Comparison of ENCODE assay signal across 12 mouse cellular contexts in the genomic region with DNA sequence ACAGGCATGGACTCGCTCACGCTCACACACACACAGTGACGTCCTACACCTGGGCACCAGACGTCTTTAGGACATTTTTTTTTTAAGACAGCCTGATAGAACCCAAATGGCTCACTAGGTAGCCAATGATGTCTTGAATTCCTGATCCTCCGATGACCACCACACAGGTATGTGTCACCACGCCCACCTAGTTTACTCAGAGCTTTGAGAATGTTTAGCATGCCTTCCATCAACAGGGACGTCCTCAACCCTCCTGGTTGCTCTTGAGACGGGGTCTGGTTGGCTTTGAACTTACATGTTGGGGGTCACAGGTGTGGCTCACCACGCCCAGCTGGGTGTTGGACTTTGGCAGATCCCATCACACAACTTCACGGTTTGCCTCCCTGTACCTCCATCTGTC. TPM values are rescaled to one million over a fixed set of nuclear protein-coding genes. Genes with fewer than 3 reads are reported as not detected.
DNase-seq lines count a peak whose midpoint lies in the region; ATAC-seq and TF ChIP-seq lines count a peak whose summit lies in the region.
"Had no signal": no experiment of that assay in that cellular context is flagged by ENCODE, and none has a peak within 500 bp of the region (broad histone marks: within the 10 kb centered on the region; RNA-seq: fewer than 3 reads in every experiment).

No protein-coding gene starts in this region.

- no peak for ATAC-seq in forebrain, embryonic 15.5 days (replicated peaks)
- ATAC-seq in hindbrain, embryonic 15.5 days (ENCODE audit: low FRiP score, low read depth), result no peak
- no peak for ATAC-seq in midbrain, postnatal 0 days (ENCODE audit: low FRiP score)
- ATAC-seq in midbrain, embryonic 16.5 days, result no peak
- no peak for ATAC-seq in stomach, embryonic 15.5 days (ENCODE audit: insufficient read depth, low FRiP score, low read depth)

- TF ChIP-seq CTCF in midbrain, postnatal 0 days (IDR thresholded peaks at IDR 0.05), result no peak

- peaks cover 80% of the 10 kb centered on the region for H3K27me3 ChIP-seq in forebrain, embryonic 10.5 days (ENCODE audit: poor library complexity, severe bottlenecking)
- H3K27me3 ChIP-seq in forebrain, embryonic 15.5 days, result no peaks in the 10 kb centered on the region
- H3K27me3 ChIP-seq in hindbrain, embryonic 15.5 days, result 0 out of 2 replicates have a peak, but pooled peaks cover 3% of the 10 kb centered on the region
- H3K27me3 ChIP-seq in hindbrain, embryonic 10.5 days (ENCODE audit: insufficient read depth, poor library complexity, severe bottlenecking), result peaks cover 66% of the 10 kb centered on the region
- no peaks in the 10 kb centered on the region for H3K27me3 ChIP-seq in midbrain, postnatal 0 days (ENCODE audit: insufficient read depth, low read length)
- no peaks in the 10 kb centered on the region for H3K27me3 ChIP-seq in midbrain, embryonic 16.5 days (ENCODE audit: control insufficient read depth, insufficient read depth, low read depth, low read length)
- no peaks in the 10 kb centered on the region for H3K27me3 ChIP-seq in stomach, embryonic 15.5 days (replicated peaks)

- H3K4me3 ChIP-seq in forebrain, embryonic 10.5 days, result peak overlapping the region; percentile 57; the same call in 1 of the 2 replicates
- H3K4me3 ChIP-seq in forebrain, embryonic 15.5 days, result no peak overlapping the region
- no peak overlapping the region for H3K4me3 ChIP-seq in hindbrain, embryonic 15.5 days
- no peak overlapping the region for H3K4me3 ChIP-seq in hindbrain, embryonic 10.5 days
- H3K4me3 ChIP-seq in midbrain, postnatal 0 days (ENCODE audit: low read depth, low read length), result no peak overlapping the region
- H3K4me3 ChIP-seq in midbrain, embryonic 16.5 days (ENCODE audit: low read depth, low read length), result no peak overlapping the region
- peak overlapping the region; percentile 53 for H3K4me3 ChIP-seq in stomach, embryonic 15.5 days (replicated peaks)

- no peak overlapping the region for H3K9ac ChIP-seq in forebrain, embryonic 15.5 days (replicated peaks)
- H3K9ac ChIP-seq in hindbrain, embryonic 15.5 days, result no peak overlapping the region
- H3K9ac ChIP-seq in midbrain, postnatal 0 days (replicated peaks; ENCODE audit: low read length, poor library complexity, severe bottlenecking), result no peak overlapping the region
- H3K9ac ChIP-seq in midbrain, embryonic 16.5 days (ENCODE audit: low read depth, low read length), result no peak overlapping the region
- H3K9ac ChIP-seq in stomach, embryonic 15.5 days, result no peak overlapping the region

- H3K9me3 ChIP-seq in forebrain, embryonic 10.5 days, result no peaks in the 10 kb centered on the region
- H3K9me3 ChIP-seq in forebrain, embryonic 15.5 days, result no peaks in the 10 kb centered on the region
- no peaks in the 10 kb centered on the region for H3K9me3 ChIP-seq in hindbrain, embryonic 15.5 days
- H3K9me3 ChIP-seq in hindbrain, embryonic 10.5 days, result no peaks in the 10 kb centered on the region
- no peaks in the 10 kb centered on the region for H3K9me3 ChIP-seq in midbrain, postnatal 0 days (ENCODE audit: low read length)
- H3K9me3 ChIP-seq in midbrain, embryonic 16.5 days (replicated peaks; ENCODE audit: control insufficient read depth, low read length, poor library complexity, severe bottlenecking), result no peaks in the 10 kb centered on the region
- H3K9me3 ChIP-seq in stomach, embryonic 15.5 days, result no peaks in the 10 kb centered on the region
- H3K9me3 ChIP-seq: midbrain, embryonic 10.5 days had no signal

- H3K4me2 ChIP-seq in forebrain, embryonic 15.5 days (replicated peaks), result no peak overlapping the region
- peak overlapping the region; percentile 95; the same call in 1 of the 2 replicates for H3K4me2 ChIP-seq in hindbrain, embryonic 15.5 days
- peak overlapping the region; percentile 87; the same call in 1 of the 2 replicates for H3K4me2 ChIP-seq in midbrain, postnatal 0 days (ENCODE audit: low read depth, low read length, poor library complexity, severe bottlenecking)
- H3K4me2 ChIP-seq in midbrain, embryonic 16.5 days (ENCODE audit: low read length), result no peak overlapping the region; the same call in 1 of the 2 replicates
- H3K4me2 ChIP-seq in stomach, embryonic 15.5 days, result peak overlapping the region; percentile 77

- H3K27ac ChIP-seq in forebrain, embryonic 10.5 days, result no peak overlapping the region
- no peak overlapping the region for H3K27ac ChIP-seq in forebrain, embryonic 15.5 days (replicated peaks)
- H3K27ac ChIP-seq in hindbrain, embryonic 15.5 days (replicated peaks), result no peak overlapping the region
- H3K27ac ChIP-seq in hindbrain, embryonic 10.5 days, result no peak overlapping the region
- no peak overlapping the region for H3K27ac ChIP-seq in midbrain, postnatal 0 days (ENCODE audit: low read depth, low read length)
- H3K27ac ChIP-seq in midbrain, embryonic 16.5 days (ENCODE audit: low read length), result no peak overlapping the region
- no peak overlapping the region for H3K27ac ChIP-seq in stomach, embryonic 15.5 days

- DNase-seq in forebrain, embryonic 10.5 days (ENCODE audit: extremely low spot score, low spot score), result no peak
- DNase-seq in hindbrain, embryonic 10.5 days (ENCODE audit: low spot score), result no peak
- DNase-seq in midbrain, postnatal 0 days (ENCODE audit: low spot score), result no peak
- DNase-seq in thymus, postnatal 14 days, result no peak
- DNase-seq: spleen, adult 18-20 months; thymus, postnatal 36 days had no signal

- H3K4me1 ChIP-seq in forebrain, embryonic 10.5 days, result peaks cover 38% of the 10 kb centered on the region
- H3K4me1 ChIP-seq in forebrain, embryonic 15.5 days, result peaks cover 17% of the 10 kb centered on the region
- peaks cover 25% of the 10 kb centered on the region for H3K4me1 ChIP-seq in hindbrain, embryonic 15.5 days (replicated peaks)
- H3K4me1 ChIP-seq in hindbrain, embryonic 10.5 days (replicated peaks), result peaks cover 35% of the 10 kb centered on the region
- peaks cover 14% of the 10 kb centered on the region for H3K4me1 ChIP-seq in midbrain, postnatal 0 days (ENCODE audit: insufficient read depth, low read length)
- peaks cover 17% of the 10 kb centered on the region for H3K4me1 ChIP-seq in midbrain, embryonic 16.5 days (ENCODE audit: control insufficient read depth, insufficient read depth, low read length)
- H3K4me1 ChIP-seq in stomach, embryonic 15.5 days, result peaks cover 28% of the 10 kb centered on the region

- 86% methylated on average over 10 of the region's 10 CpGs for WGBS in forebrain, embryonic 10.5 days
- WGBS in forebrain, embryonic 15.5 days, result 85% methylated on average over 10 of the region's 10 CpGs
- 83% methylated on average over 10 of the region's 10 CpGs for WGBS in hindbrain, embryonic 15.5 days
- WGBS in hindbrain, embryonic 10.5 days, result 85% methylated on average over 10 of the region's 10 CpGs
- 84% methylated on average over 10 of the region's 10 CpGs for WGBS in midbrain, postnatal 0 days
- 87% methylated on average over 10 of the region's 10 CpGs for WGBS in midbrain, embryonic 16.5 days
- WGBS in stomach, embryonic 15.5 days, result 51% methylated on average over 10 of the region's 10 CpGs

- H3K36me3 ChIP-seq in forebrain, embryonic 10.5 days (replicated peaks), result no peaks in the 10 kb centered on the region
- H3K36me3 ChIP-seq in forebrain, embryonic 15.5 days, result no peaks in the 10 kb centered on the region
- H3K36me3 ChIP-seq in hindbrain, embryonic 15.5 days, result no peaks in the 10 kb centered on the region
- no peaks in the 10 kb centered on the region for H3K36me3 ChIP-seq in hindbrain, embryonic 10.5 days
- no peaks in the 10 kb centered on the region for H3K36me3 ChIP-seq in midbrain, postnatal 0 days (ENCODE audit: insufficient read depth, low read length)
- H3K36me3 ChIP-seq in midbrain, embryonic 16.5 days (ENCODE audit: control insufficient read depth, insufficient read depth, low read length), result no peaks in the 10 kb centered on the region
- no peaks in the 10 kb centered on the region for H3K36me3 ChIP-seq in stomach, embryonic 15.5 days
- H3K36me3 ChIP-seq: midbrain, embryonic 10.5 days had no signal

RNA-seq across cellular contexts. Expression of a gene that starts 0.9 kb away (rescaled TPM):
- 1.3 TPM in 2 replicates for polyA plus RNA-seq in forebrain, embryonic 10.5 days (2016; fragmentation: Nextera tagmentation; extraction: Ambion mirVana)
- 7.7 and 7.8 TPM in 2 replicates for polyA plus RNA-seq in forebrain, embryonic 15.5 days (2015; fragmentation: Nextera tagmentation; extraction: Ambion mirVana)
- 21.0 and 24.5 TPM in 2 replicates for polyA plus RNA-seq in hindbrain, embryonic 15.5 days (2015; fragmentation: Nextera tagmentation; extraction: Ambion mirVana)
- polyA plus RNA-seq in hindbrain, embryonic 10.5 days (2016; fragmentation: Nextera tagmentation; extraction: Ambion mirVana), result 1.2 and 2.3 TPM in 2 replicates
- 27.7 and 35.8 TPM in 2 replicates for total RNA-seq in midbrain, postnatal 0 days (2014; rRNA removed)
- 35.0 and 36.2 TPM in 2 replicates for polyA plus RNA-seq in midbrain, postnatal 0 days (2015; fragmentation: Nextera tagmentation; extraction: Ambion mirVana)
- 10.0 and 12.1 TPM in 2 replicates for polyA plus RNA-seq in midbrain, embryonic 16.5 days (2015; fragmentation: Nextera tagmentation; extraction: Ambion mirVana)
- polyA plus RNA-seq in stomach, embryonic 15.5 days (2015; fragmentation: Nextera tagmentation; extraction: Ambion mirVana), result 88.3 and 92.2 TPM in 2 replicates
- total RNA-seq: granulocyte monocyte progenitor cell, adult 5-6 weeks had no signal

RNA-seq across cellular contexts. Expression of a gene that starts 57.8 kb away (rescaled TPM):
- polyA plus RNA-seq in forebrain, embryonic 10.5 days (2016; fragmentation: Nextera tagmentation; extraction: Ambion mirVana), result 6.2 and 7.1 TPM in 2 replicates
- 16.0 and 16.9 TPM in 2 replicates for polyA plus RNA-seq in forebrain, embryonic 15.5 days (2015; fragmentation: Nextera tagmentation; extraction: Ambion mirVana)
- polyA plus RNA-seq in hindbrain, embryonic 15.5 days (2015; fragmentation: Nextera tagmentation; extraction: Ambion mirVana), result 23.0 and 25.8 TPM in 2 replicates
- 8.6 and 16.3 TPM in 2 replicates for polyA plus RNA-seq in hindbrain, embryonic 10.5 days (2016; fragmentation: Nextera tagmentation; extraction: Ambion mirVana)
- total RNA-seq in midbrain, postnatal 0 days (2014; rRNA removed), result 72.9 and 76.5 TPM in 2 replicates
- polyA plus RNA-seq in midbrain, postnatal 0 days (2015; fragmentation: Nextera tagmentation; extraction: Ambion mirVana), result 15.5 and 16.7 TPM in 2 replicates
- polyA plus RNA-seq in midbrain, embryonic 16.5 days (2015; fragmentation: Nextera tagmentation; extraction: Ambion mirVana), result 17.8 and 20.1 TPM in 2 replicates
- 5.9 TPM in 2 replicates for polyA plus RNA-seq in stomach, embryonic 15.5 days (2015; fragmentation: Nextera tagmentation; extraction: Ambion mirVana)

Comparison
In these comparisons a context has a peak if more than half of its experiments do, and no peak if none do; other contexts are left out.
1. H3K4me3 ChIP-seq: peak in forebrain, embryonic 10.5 days (single experiment) and stomach, embryonic 15.5 days (single experiment); none in forebrain, embryonic 15.5 days (single experiment), hindbrain, embryonic 15.5 days (single experiment), hindbrain, embryonic 10.5 days (single experiment), midbrain, postnatal 0 days (single experiment) and midbrain, embryonic 16.5 days (single experiment).
2. H3K4me2 ChIP-seq: peak in hindbrain, embryonic 15.5 days (single experiment), midbrain, postnatal 0 days (single experiment) and stomach, embryonic 15.5 days (single experiment); none in forebrain, embryonic 15.5 days (single experiment) and midbrain, embryonic 16.5 days (single experiment).